In the genomic region with DNA sequence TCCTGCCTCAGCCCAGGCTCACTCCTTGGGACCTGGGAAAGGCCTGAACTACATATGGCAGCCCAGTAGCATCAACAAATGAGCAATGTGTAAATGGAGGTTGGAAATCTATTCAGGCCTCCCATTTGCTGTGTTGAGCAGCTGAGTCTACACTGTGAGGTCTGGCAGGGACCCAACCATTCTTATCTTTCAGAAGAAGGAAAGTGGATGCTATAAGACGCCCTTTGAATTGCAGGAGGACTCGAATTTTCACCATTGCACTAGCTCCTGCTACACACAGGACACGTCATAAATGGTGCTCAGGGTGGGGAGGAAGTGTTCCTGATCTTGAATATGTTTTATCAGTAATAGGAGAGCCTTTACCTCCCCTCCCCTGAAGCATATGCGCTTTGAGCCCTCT, we compare ENCODE assay signal across 23 mouse cellular contexts.
DNase-seq lines count a peak whose midpoint lies in the region; ATAC-seq and TF ChIP-seq lines count a peak whose summit lies in the region.
"Had no signal": no experiment of that assay in that cellular context is flagged by ENCODE, and none has a peak within 500 bp of the region (broad histone marks: within the 10 kb centered on the region; RNA-seq: fewer than 3 reads in every experiment).

No protein-coding gene starts in this region.

- no peaks in the 10 kb centered on the region for H3K27me3 ChIP-seq in forebrain, embryonic 14.5 days (replicated peaks; ENCODE audit: control insufficient read depth, insufficient read depth, low read length)
- no peaks in the 10 kb centered on the region for H3K27me3 ChIP-seq in forebrain, embryonic 15.5 days
- no peaks in the 10 kb centered on the region for H3K27me3 ChIP-seq in lung, embryonic 15.5 days
- H3K27me3 ChIP-seq in myocyte (ENCODE audit: control insufficient read depth, insufficient read depth, insufficient read length): no peaks in the 10 kb centered on the region
- H3K27me3 ChIP-seq: embryonic facial prominence, embryonic 15.5 days had no signal

- TF ChIP-seq CTCF in brain, embryonic 14.5 days (IDR thresholded peaks at IDR 0.05; ENCODE audit: borderline replicate concordance, extremely low read depth, insufficient read depth, insufficient read length): no peak

- peaks cover 4% of the 10 kb centered on the region for H3K4me1 ChIP-seq in forebrain, embryonic 14.5 days (ENCODE audit: control insufficient read depth, insufficient read depth, low read length)
- H3K4me1 ChIP-seq in forebrain, embryonic 15.5 days: peaks cover 9% of the 10 kb centered on the region; the same call in 1 of the 2 replicates
- 0 out of 2 replicates have a peak, but pooled peaks cover 3% of the 10 kb centered on the region for H3K4me1 ChIP-seq in lung, embryonic 15.5 days

- WGBS in forebrain, embryonic 14.5 days: 70% methylated on average over 4 of the region's 4 CpGs
- 54% methylated on average over 4 of the region's 4 CpGs for WGBS in forebrain, embryonic 15.5 days
- 23% methylated on average over 4 of the region's 4 CpGs for WGBS in lung, embryonic 15.5 days

- TF ChIP-seq POLR2A in brain, embryonic 14.5 days (IDR thresholded peaks at IDR 0.05; ENCODE audit: borderline replicate concordance, extremely low read depth, insufficient read depth, insufficient read length, poor library complexity, severe bottlenecking): no peak
- TF ChIP-seq POLR2A in myocyte (IDR thresholded peaks at IDR 0.05; ENCODE audit: insufficient read length, low read depth): no peak

- H3K9me3 ChIP-seq in forebrain, embryonic 14.5 days (replicated peaks; ENCODE audit: control insufficient read depth, low read length): no peaks in the 10 kb centered on the region
- H3K9me3 ChIP-seq in forebrain, embryonic 15.5 days: no peaks in the 10 kb centered on the region
- no peaks in the 10 kb centered on the region for H3K9me3 ChIP-seq in lung, embryonic 15.5 days
- H3K9me3 ChIP-seq: embryonic facial prominence, embryonic 15.5 days had no signal

- no peak for ATAC-seq in forebrain, embryonic 14.5 days
- no peak for ATAC-seq in forebrain, embryonic 15.5 days (replicated peaks)
- ATAC-seq in lung, embryonic 15.5 days (ENCODE audit: borderline replicate concordance, extremely low read depth, low FRiP score, low TSS enrichment): peak; percentile 31; the same call in 1 of the 2 replicates
- ATAC-seq: CD4-positive, CD25-positive, alpha-beta regulatory T cell, adult 4 months had no signal

- no peak overlapping the region for H3K27ac ChIP-seq in forebrain, embryonic 14.5 days (ENCODE audit: low read depth, low read length)
- no peak overlapping the region for H3K27ac ChIP-seq in forebrain, embryonic 15.5 days (replicated peaks)
- H3K27ac ChIP-seq in lung, embryonic 15.5 days: no peak overlapping the region
- H3K27ac ChIP-seq: embryonic facial prominence, embryonic 15.5 days; kidney, postnatal 0 days; layer of hippocampus, adult 2 months; left cerebral cortex, adult 2 months had no signal

- H3K36me3 ChIP-seq in forebrain, embryonic 14.5 days (ENCODE audit: control insufficient read depth, insufficient read depth, low read length): no peaks in the 10 kb centered on the region
- no peaks in the 10 kb centered on the region for H3K36me3 ChIP-seq in forebrain, embryonic 15.5 days
- H3K36me3 ChIP-seq in lung, embryonic 15.5 days: no peaks in the 10 kb centered on the region
- no peaks in the 10 kb centered on the region for H3K36me3 ChIP-seq in myocyte (ENCODE audit: control insufficient read depth, insufficient read depth)
- H3K36me3 ChIP-seq: embryonic facial prominence, embryonic 15.5 days had no signal

- H3K4me3 ChIP-seq in forebrain, embryonic 14.5 days (ENCODE audit: low read depth, low read length): no peak overlapping the region
- no peak overlapping the region for H3K4me3 ChIP-seq in forebrain, embryonic 15.5 days
- no peak overlapping the region for H3K4me3 ChIP-seq in lung, embryonic 15.5 days
- H3K4me3 ChIP-seq in myocyte: no peak overlapping the region
- H3K4me3 ChIP-seq: embryonic facial prominence, embryonic 15.5 days; layer of hippocampus, adult 2 months; left cerebral cortex, adult 2 months had no signal

- H3K79me2 ChIP-seq in myocyte (ENCODE audit: control insufficient read depth, insufficient read depth): no peaks in the 10 kb centered on the region

- no peak overlapping the region for H3K9ac ChIP-seq in forebrain, embryonic 14.5 days (ENCODE audit: low read length)
- H3K9ac ChIP-seq in forebrain, embryonic 15.5 days (replicated peaks): no peak overlapping the region
- H3K9ac ChIP-seq in lung, embryonic 15.5 days: no peak overlapping the region
- H3K9ac ChIP-seq: embryonic facial prominence, embryonic 15.5 days had no signal

- no peak overlapping the region for H3ac ChIP-seq in myocyte (ENCODE audit: control insufficient read depth, insufficient read length)

- H3K4me2 ChIP-seq in forebrain, embryonic 14.5 days (ENCODE audit: low read length): no peak overlapping the region
- H3K4me2 ChIP-seq in forebrain, embryonic 15.5 days (replicated peaks): no peak overlapping the region
- no peak overlapping the region for H3K4me2 ChIP-seq in lung, embryonic 15.5 days
- H3K4me2 ChIP-seq in myocyte (ENCODE audit: low read depth): no peak overlapping the region
- H3K4me2 ChIP-seq: embryonic facial prominence, embryonic 15.5 days; heart, embryonic 11.5 days; liver, embryonic 11.5 days had no signal

- peak; percentile 19 for DNase-seq in forebrain, embryonic 14.5 days (ENCODE audit: low spot score)
- DNase-seq in lung, postnatal 10 days: no peak
- DNase-seq in brain, embryonic 14.5 days (ENCODE audit: low read depth): peak; percentile 39
- no peak for DNase-seq in cerebellum, adult 11 months
- DNase-seq in left cerebral cortex, adult 18-20 months (ENCODE audit: low spot score in 2 of 2): no peak
- DNase-seq: cerebellum, postnatal 10 days; heart, postnatal 14 days; kidney, adult 11 months; left cerebral cortex, postnatal 4 days; right cerebral cortex, postnatal 14 days; spleen, adult 18-20 months; thymus, adult 18-20 months; thymus, postnatal 4 days had no signal

TF ChIP-seq in myocyte, 11 proteins besides CTCF, POLR2A, EP300 and RAD21:
- TF ChIP-seq TCF3 (IDR thresholded peaks at IDR 0.05; ENCODE audit: insufficient read length, low read depth) (no peak), MYOG (IDR thresholded peaks at IDR 0.05; ENCODE audit: control insufficient read depth in 1 of 3, insufficient read depth in 1 of 3, insufficient read length in 2 of 3, low read depth in 2 of 3) (peak in 1 of 3 experiments; percentile 19), MYOD1 (IDR thresholded peaks at IDR 0.05; ENCODE audit: control insufficient read depth in 1 of 3, insufficient read length in 2 of 3, low read depth in 2 of 3) (peak in 2 of 3 experiments; percentile 15 to 31)

Comparison
In these comparisons a context has a peak if more than half of its experiments do, and no peak if none do; other contexts are left out.
1. DNase-seq: peak in forebrain, embryonic 14.5 days (single experiment) and brain, embryonic 14.5 days (single experiment); none in lung, postnatal 10 days (single experiment), cerebellum, adult 11 months (single experiment) and left cerebral cortex, adult 18-20 months (0 of 2).